Mouse (Mus musculus) left cerebral cortex, adult 18-20 months (tissue): Measurements from ENCODE around the gene Cnot6l. TPM values are rescaled to one million over a fixed set of nuclear protein-coding genes. Genes with fewer than 3 reads are reported as not detected.

Experiments used
- DNase-seq, 2 experiments: peaks; one replicate each; pipeline ENCODE4 v3.0.0; 2021 to 2022; ENCODE audit warnings: low spot score in 2 of 2, mixed read lengths in 1 of 2
- long read RNA-seq, 2 experiments: library from polyadenylated mRNA; stranded (forward); transcript quantifications; one replicate each; pipeline ENCODE4 v2.0.0; 2021
- total RNA-seq, 2 experiments: library from RNA; stranded (reverse); gene quantifications; 2 replicates each; pipeline ENCODE4 v1.2.3; 2021

Gene Cnot6l
- total RNA-seq: 10 to 100 TPM; 66.8 to 69.1 TPM
- long read RNA-seq, experiment 1, full-length matches to known transcripts: 2 of 8 reads
- long read RNA-seq, experiment 1, partial matches to known transcripts: 0 of 8 reads
- long read RNA-seq, experiment 1, other reads (novel, unspliced or antisense): 6 of 8 reads
- long read RNA-seq, experiment 2, partial matches to known transcripts: 0 of 5 reads
- long read RNA-seq, experiment 2, other reads (novel, unspliced or antisense): 3 of 5 reads

DNA sequence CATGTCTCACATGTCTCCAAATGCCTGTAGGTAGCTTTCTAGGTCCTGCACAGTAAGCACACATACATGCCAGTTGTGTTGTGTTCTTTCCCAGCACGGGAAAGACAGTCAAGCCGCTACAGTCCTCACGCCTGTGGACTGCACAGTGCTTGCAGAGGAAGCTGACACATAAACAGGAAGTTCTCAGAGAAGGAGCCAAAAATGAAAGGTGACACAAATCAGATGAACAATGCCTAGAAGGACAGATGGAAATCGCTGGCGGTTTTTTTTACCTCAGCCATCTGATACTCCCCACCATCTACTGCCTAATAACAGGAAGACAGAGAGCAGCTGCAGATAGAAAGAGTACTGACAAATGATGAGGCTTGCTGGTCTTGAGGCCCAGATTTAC is at the start of gene Cnot6l:
Cnot6l (minus strand) TSS at position 151 of the 391 bp plus-strand sequence.
- DNase-seq: no peak

DNA sequence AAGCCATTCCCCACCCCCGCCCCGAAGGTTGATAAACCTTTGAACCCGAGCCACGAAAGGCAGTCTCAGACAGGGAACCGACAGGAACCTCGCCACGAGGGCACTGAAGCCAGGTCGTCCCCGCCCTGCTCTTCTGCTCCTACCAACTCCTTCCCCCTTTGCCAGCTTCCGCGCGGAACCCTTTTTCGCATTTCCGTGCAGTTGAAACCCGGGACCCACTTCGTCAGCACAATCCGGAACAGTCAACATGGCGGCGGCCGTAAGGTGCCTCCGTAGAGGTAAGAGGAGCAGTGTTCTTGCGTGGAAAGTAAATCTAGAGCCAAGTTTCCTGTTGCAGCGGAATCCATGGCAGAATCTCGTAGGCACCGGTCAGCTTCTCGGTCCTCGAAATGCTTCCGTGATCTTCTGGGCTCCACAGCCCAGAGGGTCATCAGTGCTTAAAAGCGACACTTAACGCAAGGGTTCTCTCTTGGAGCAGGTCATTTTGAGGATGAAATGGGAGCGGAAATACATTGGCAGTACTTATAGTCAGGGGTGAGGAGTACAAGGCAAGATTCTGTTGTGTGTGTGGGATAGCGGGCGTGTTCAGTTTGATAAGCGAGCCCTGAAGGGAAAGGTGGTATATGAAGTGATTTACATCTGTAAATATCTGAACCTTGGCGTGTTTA is 46.1 kb upstream of the Cnot6l start:
- peak; percentile 88 to 92 for DNase-seq

DNA sequence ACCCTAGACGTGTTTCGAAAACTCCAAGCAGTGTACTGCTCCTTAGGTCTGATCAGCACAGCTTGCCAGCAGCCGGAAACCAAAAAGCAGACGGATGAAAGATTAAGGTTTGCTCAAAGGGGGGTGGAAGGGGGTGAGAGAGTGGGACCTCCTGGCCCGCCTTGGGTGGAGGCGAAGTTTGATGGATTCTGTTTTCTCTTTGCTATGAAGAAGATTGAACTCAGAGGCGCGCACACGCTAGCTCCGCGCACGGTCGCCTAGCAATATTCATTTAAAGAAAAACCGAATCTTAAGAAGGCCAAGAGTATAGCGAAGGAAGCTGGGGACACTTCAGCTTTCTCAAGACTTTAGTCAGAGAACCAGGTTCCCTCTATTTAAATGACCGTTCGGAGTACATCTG is 45.5 kb upstream of the Cnot6l start, which contains the start of gene Mrpl1:
Mrpl1 (plus strand) TSS at position 35 of the 400 bp plus-strand sequence.
- peak in 1 of 2 experiments; percentile 21 for DNase-seq

DNA sequence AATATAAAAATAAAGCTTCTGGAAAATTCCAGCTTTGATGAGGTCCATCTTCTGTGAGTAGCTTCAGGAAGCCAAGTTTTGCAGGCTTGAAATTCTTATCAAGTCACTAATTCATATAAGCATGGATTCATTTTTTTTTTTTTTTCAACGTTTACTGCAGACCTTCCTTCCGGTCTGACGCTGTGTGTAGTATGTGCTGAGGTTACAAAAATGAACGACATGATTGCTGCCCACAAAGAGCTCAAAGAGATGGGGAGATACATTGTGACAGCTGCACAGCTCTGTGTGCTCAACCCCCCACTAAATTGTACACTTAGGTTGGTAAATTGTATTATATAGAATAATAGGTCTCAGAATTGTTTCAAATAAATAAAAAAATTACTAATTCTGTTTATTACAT is 44.6 kb upstream of the Cnot6l start:
- no peak for DNase-seq

DNA sequence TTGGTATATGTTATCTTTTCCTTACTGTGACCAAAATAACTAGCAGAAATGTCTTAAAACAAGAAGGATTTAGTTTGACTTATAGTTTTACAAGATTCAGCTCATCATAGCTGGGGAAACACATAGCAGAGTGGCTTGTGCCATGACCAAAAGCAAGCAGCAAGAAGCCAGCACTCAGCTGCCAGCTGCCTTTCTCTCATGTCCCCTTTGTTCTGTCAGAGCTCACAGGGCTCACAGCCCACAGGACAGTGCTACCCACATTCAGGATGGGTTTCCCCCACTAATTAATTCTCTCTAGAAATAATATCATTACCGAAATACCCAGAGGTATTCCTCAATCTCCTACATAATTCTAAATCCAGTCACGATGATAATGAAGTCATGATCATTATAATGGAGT is 43.6 kb upstream of the Cnot6l start:
- DNase-seq: no peak

DNA sequence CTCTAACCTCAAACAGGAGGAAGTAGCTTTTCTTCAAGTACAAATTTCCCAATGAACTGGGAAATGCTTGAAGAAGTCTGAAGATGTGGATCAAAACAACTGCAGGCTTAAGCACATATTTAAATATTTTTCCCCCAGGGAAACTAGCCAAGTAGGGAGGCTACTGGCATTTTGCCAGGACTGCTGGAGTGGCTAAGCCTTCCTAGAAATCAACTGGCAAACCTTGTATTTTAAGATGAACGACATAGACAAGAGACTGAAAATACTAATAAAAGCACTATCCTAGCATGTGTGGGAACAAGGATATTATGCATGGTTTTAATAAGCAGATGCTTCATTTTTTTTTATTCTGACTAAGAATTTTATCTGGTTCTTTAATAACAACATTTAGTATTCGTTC is 42.9 kb upstream of the Cnot6l start:
- no peak for DNase-seq

DNA sequence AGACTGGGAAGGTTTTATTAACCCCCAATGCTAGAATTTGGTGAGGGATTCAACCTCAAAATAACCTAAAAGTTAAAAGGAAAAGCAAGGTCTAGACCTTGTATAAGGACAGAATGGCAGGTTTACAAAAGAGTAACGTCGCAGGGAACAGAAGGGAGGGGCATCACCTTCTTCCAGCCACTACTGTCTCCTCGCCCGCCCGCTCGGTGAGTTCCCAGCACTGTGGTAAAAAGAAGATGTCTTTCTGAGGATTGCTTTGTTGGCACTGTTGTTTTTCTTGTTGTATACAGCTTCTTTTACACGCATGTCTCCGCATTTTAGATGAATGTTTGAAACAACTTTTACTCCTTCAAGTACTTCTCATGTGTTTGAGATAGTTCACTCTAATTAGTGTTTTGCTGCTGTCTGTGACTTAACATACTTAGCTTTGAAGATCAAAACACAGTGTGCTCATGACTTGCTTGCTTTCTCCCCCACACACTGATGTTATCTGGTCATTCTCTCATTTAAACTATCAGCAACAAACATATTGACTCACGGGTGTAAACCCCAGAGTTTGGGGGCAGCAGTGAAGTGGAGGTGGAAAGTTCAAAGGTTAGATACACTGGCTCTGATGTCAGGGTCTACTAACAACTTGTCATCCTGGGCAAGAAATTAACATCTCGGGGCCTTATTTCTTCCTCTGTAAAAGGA is 37.6 kb upstream of the Cnot6l start:
- no peak for DNase-seq

DNA sequence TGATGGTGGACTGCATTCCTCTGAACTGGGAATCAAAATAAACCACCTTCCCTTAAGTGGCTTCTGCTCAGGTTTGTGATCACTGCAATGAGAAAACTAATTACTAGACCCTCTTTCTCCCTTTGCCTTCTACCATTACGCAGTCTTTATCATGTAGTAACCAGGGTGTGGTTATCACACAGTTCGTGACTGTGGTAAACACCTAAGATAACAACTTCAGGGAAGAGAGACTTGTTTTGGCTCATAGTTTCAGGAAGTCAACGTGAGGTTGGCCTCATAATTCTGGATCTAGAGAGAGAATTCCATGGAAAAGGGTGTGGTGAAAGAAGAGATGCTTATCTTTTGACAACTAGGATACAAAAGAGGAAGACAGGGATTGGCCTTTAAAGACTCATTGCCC is 36.3 kb upstream of the Cnot6l start:
- DNase-seq: no peak

DNA sequence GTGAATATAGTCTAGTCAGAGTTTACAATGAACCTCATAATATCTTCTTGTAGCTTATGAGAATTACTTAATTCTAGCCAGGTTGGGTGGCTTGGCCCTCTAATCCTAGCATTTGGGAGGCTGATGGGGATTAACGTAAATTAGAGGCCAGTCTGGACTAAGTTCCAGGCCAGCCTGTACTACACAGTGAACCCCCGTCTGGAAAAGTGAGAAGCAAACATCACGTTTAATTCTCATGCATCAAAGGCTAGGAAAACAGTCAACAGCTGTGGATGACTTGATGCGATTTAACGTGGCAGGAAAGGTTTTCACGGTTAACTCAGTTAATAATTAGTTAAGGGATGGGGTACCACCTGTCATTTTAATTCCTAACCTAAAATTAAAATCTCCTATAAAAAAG is 34.3 kb upstream of the Cnot6l start:
- DNase-seq: no peak

DNA sequence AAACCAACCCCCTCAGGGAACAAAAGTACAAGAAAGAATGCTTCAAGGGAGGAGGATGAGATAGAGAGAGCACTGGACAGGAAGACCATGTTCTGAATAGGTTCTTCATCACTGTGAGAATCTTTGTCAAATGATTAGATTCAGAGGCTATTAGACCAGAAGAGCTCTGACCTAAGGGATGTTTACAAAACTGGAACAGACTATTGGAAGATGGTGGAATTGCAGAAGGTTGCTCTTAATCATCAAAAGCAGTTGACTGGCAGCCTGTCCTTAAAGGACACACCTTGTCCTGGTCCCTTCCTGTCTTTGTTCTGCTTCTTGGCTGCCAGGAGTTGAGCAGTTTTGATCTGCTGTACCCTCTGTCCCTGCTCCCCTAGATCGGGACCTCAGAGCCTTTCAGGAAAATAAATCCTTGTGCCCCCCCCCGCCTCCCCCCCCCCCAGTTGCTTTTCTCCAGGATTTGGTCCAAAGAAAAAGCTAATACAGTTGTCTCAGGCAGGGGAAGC is 32.6 kb upstream of the Cnot6l start:
- DNase-seq: no peak

DNA sequence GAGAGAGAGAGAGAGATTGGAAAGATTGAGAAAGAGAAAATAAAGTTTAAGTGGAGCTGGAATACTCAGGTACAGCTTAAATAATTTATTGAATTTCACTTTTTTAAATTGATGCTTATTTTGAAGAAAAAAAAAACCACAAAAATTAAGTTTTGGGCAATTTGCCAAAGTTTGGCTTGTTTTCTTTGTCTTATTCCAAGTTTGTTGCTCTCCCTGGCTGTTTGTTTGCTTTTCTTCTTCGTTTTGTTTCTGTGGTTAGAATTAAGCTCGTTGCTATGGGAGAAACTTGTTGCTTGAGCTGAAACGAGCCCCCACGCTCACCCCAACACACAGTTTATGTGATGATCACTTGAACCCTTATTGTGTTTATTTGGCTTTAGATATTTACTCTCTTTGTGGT is 27.3 kb upstream of the Cnot6l start:
- DNase-seq: no peak

DNA sequence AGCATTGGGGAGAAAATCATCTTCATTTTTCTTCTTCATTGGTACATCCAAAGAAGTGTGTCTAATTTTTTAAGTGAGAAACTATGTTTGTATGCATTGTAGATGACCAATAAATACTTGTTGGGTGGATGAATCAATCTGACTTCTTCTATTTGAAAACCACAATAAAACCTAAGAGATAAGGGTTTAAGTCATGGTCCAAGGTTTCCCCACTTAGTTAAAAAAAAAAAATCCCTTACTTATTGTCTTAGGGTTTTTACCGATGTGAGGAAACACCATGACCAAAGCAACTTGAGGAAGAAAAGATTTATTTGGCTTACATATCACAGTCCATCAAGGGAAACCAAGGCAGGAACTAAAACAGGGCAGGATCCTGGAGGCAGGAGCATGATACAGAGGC is 25.8 kb upstream of the Cnot6l start:
- DNase-seq: no peak

DNA sequence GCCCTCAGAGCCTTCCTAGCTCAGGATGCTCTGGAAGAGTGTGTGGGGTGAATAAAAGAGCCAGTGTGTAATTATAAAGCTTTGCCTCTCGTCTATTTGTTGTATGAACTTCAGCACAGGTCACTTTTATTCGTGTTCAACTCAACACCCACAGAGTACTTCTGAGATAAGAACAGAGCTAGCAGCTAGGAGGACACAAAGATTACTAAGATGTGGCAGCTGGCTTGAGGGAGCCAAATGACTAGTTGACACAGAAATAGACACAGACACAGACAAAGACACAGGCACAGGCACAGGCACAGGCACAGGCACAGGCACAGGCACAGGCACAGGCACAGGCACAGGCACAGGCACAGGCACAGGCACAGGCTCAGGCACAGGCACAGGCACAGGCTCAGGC is 20.0 kb upstream of the Cnot6l start:
- DNase-seq: no peak

DNA sequence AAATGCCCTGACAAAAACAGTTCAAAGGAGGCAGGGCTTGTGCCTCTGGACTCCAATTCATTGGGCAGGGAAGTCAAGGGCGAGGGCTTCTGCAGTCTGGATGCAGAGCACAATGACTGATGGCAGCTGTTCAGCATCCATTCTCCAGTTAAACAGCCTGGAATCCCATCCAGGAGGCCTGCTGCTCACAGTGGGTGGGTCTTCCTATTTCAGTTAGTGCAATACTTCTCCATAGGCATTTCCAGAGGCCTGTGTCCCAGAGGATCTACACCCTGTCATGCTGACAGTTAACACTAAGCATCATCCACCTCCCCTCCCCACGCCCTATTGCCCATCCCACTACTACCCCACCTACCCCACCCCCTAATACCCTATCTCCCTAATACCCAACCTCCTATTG is 19.2 kb upstream of the Cnot6l start:
- no peak for DNase-seq

DNA sequence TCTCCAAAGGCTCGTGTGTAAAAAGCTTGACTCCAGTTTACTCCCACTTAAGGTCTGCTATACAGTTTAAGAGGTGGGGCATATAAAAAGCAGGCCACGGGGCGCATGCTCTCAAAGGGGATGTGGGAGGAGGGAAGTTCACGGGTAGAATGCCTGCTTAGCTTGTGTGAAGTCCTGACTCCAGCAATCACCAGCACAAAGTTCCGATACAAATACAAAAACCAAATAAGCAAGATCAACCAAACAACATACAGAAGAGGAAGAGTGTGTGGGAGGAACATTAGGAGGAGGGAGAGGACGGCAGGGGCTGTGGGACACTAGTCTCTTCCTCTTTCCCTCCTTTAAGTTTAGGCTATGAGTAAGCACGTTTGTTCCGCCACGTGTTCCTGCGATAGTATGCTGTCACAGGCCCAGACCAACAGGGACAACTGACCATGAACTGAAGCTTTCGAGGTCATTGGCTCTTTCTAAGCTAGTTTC is 12.9 kb upstream of the Cnot6l start:
- DNase-seq: no peak

DNA sequence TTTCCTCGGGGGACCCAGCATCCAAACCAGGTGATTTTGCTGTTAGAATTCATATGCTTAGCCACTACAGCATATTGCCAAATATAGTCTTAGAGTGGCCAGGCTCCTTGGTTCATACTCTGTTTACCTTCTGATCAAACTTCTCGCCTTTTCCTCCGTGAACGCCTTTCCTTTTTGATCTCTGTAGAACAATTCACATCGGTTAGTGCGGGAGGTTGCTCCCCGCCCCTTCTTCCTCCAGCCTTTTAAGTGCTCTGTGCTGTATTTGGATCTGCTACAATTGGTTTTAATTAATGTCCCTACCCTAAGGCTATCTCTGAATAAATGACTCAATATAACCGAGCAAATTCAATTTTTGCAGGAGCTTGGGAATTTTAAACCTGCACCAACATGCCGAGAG is 12.2 kb upstream of the Cnot6l start:
- DNase-seq: no peak

DNA sequence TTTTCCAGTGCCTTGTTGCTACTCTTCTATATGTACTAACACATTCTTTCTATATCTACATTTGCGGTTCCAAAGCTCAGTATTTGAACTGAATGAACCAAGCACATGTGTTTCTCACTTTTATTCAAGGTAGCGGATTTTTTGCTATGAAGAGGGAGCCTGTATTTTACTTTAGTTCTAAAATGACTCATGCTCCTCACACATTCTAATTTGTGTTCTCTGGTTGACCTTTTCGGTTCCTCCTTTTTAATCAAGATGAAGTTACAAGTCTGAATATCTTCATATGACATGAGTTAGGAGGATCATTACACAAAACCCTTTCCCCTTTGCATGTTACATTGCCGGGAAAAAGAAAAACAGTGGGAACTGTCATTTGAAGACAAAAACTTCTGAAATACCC is 7.8 kb upstream of the Cnot6l start:
- DNase-seq: no peak

DNA sequence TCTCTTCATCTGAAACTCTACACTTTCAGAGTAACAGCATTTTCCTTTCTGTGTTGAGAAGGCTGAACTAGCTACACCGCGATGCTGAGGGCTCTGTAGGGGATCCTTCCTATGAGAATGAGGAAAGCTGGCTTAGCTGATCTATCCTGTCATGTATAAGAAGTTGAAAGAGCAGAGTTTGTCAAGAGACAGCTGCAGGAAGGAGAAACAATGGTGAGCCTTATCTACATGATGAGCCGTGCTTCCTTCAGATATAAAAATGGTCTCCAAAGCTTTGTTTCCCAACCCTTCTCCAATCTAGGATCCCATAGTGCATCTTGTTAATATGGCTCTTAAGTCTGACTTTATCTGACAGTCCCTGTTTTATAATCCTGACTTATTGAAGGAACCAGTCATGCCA is 6.5 kb upstream of the Cnot6l start:
- DNase-seq: no peak

DNA sequence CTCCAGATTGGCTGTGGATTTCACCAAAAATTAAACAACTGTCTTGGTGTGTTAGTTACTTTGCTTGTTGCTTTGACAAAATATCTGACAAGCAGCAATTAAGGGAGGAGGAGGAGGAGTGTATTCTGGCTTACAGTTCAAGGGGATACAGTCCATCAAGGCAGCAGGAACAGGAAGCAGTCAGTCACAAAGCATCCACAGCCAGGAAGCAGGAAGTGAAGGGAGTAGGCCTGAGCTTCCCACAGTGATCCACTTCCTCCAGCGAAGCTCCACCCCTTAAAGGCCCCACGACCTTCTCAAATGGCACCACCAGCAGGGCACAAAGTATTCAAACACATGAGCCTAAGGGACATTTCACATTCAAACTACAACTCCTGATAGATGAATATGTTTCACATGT is 2.8 kb upstream of the Cnot6l start:
- no peak for DNase-seq

DNA sequence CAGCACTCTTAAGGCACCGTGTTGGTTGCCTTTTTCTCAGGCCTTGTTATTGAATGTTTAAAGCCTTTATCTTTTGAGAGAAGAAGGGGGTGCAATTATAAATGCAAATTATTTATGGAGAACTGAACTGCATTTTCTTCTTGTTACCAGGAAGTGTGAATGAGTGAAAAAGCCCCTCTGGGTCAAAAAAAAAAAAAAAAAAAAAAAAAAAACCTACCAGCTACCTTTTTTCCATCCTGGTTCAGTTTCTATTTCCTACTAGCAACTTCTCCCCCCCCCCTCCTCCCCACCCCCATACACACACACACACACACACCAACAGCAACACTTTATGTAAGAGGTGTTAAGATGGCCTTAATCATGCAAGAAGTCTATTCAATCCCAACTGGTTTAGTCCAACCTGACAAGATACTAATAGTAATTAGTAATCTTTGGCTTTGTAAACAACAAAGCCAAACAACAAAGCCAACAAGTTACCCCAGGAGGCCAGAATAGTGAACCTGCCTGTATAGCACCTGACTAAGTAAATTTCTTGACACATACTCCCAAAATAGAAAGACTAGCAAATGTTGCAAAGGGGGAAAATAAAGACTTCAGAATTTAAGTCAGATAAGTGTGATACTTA is 463 bp downstream of the Cnot6l start:
- DNase-seq: no peak

DNA sequence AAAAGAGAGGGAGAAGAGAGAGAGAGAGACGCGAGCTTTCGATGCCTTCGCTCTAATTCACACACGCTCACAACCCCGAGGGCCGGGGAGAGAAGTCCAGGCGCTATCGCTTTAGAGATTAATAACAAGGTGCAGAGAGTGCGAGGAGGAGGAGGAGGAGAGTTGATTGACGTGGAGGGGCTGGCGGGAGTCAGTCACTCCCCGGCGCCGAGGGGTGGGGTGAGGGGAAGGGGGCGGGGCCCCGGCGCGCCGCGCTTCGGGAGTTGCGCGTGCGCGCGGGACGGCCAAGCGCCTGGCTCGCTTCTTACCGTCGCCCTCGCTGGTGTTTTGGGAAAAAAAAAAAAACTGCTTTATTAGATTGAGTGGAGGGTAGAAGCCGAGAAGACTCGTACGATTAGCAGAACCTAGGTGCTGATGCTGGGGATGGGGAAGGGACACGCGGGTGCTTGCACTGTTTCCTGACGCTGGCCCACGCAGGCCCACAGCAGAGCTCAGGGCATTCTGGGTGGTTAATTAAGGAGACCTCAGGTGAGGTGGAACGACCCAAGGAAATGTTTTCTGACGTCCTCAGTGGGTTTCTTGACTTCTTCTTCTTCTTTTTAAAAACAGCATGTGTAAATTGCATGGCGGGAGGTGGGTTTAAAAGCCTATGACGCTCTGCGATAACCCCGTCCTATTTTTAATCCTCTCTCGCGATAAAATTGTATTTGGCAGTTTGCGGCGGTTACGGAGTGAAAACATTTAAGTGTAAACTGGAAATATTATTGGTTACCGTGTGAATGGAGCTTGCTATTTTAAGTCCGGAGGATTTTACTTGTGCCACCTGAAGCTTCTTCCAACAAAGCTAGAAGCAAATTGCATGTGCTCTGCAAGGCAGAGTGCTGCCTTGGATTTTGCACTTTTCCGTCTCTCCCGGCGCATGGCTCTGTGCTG is 1.3 kb downstream of the Cnot6l start:
- peak; percentile 70 to 79 for DNase-seq
